Mouse (Mus musculus): ENCODE measurements around the gene Tlr7. TPM values are rescaled to one million over a fixed set of nuclear protein-coding genes. Genes with fewer than 3 reads are reported as not detected.

Gene Tlr7
- 0.37 and 0.57 TPM in 2 replicates for polyA plus RNA-seq (2012; rRNA removed)

DNA sequence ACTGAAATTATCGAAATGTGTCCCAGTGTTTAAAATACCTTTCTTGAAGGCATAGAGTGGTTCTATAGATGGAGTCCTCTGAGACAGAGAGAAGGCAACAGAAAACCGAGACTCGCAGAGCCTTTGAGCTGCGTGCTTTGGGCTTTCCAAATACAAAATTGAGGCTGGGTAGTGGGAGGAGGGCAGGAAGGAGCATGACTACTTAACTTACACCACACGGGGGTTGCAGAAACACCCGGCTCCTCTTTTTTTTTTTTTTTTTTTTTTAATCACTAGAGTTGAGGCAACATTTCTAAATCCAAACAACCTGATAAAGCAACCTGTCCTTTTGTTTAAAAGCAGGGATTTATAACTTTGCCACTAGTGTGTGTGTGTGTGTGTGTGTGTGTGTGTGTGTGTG is at the start of gene Tlr7:
TSS of gene Tlr7 (minus strand) at position 160 of the 400 bp plus-strand sequence.

GRCm38 (mm10) chrX:167264086-167264485 is 66.3 kb downstream of the Tlr7 start, which contains the start of gene Tlr8:
TSS of gene Tlr8 (minus strand) at chrX:167264329.

Other genes with a start within 250 kb of the Tlr7 start
- gene Tmsb4x, start 121.2 kb downstream of the Tlr7 start, polyA plus RNA-seq (2012; rRNA removed) = 2,571 and 2,952 TPM in 2 replicates
- gene Tlr8, start 66.2 kb downstream of the Tlr7 start, polyA plus RNA-seq (2012; rRNA removed) = 0.11 and 0.17 TPM in 2 replicates
- gene Prps2, start 52.2 kb upstream of the Tlr7 start, polyA plus RNA-seq (2012; rRNA removed) = 10.5 and 12.3 TPM in 2 replicates